Mouse (Mus musculus) liver, embryonic 14.5 days (tissue): ENCODE measurements around the gene Dynlt1f. TPM values are rescaled to one million over a fixed set of nuclear protein-coding genes. Genes with fewer than 3 reads are reported as not detected.
"Not testable (repeated sequence)": the region's sequence is repeated elsewhere in the genome, so short reads cannot be mapped to it uniquely, and the experiment has no call there.

ENCODE experiments used
- ATAC-seq: fragments of 200-750 bp; cut with Nextera tagmentation; 2 replicates; pipeline ENCODE4 v1.8.0; 2017; ENCODE audit warnings: moderate number of reproducible peaks, mild to moderate bottlenecking, moderate library complexity; ENCODE audit not compliant: insufficient read depth
- DNase-seq, 3 experiments: peaks; one replicate each; pipeline ENCODE4 v3.0.0-alpha.2; 2012 to 2013; ENCODE audit warnings: low read depth in 3 of 3, low spot score in 3 of 3
- H3K27ac ChIP-seq: fragments of 300-500 bp; sonication (generic); 2 replicates; pipeline ENCODE4 v1.5.1; 2014; ENCODE audit warnings: moderate library complexity, mild to moderate bottlenecking, control low read depth, inconsistent platforms
- H3K27me3 ChIP-seq: fragments of 300-500 bp; sonication (generic); 2 replicates; pipeline ENCODE4 v1.6.1; 2014; ENCODE audit warnings: mild to moderate bottlenecking, low read length, moderate library complexity; ENCODE audit not compliant: control insufficient read depth, insufficient read depth
- H3K36me3 ChIP-seq: fragments of 300-500 bp; sonication (generic); replicated peaks from 2 replicates; pipeline ENCODE4 v1.6.1; 2014; ENCODE audit warnings: low read depth; ENCODE audit not compliant: control insufficient read depth, insufficient read depth
- H3K4me1 ChIP-seq, 2 experiments: fragments of 200-500 bp in 1 of 2; fragments of 300-500 bp in 1 of 2; sonication (generic) in 1 of 2; replicated peaks; 2 replicates each; pipeline ENCODE4 v1.6.1; 2012 to 2014; ENCODE audit warnings: antibody characterized with exemption in 1 of 2, inconsistent platforms in 1 of 2, low read length in 1 of 2; ENCODE audit not compliant: control insufficient read depth in 2 of 2, insufficient read depth in 2 of 2
- H3K4me2 ChIP-seq: fragments of 300-500 bp; sonication (generic); 2 replicates; pipeline ENCODE4 v1.6.1; 2014; ENCODE audit warnings: low read depth, mild to moderate bottlenecking, control low read depth, moderate library complexity
- H3K4me3 ChIP-seq, 2 experiments: fragments of 200-500 bp in 1 of 2; fragments of 300-500 bp in 1 of 2; sonication (generic) in 1 of 2; 2 replicates each; pipeline ENCODE4 v1.5.1; 2012 to 2014; ENCODE audit warnings: low read depth in 2 of 2, low read length in 2 of 2, mild to moderate bottlenecking in 2 of 2, control low read depth in 1 of 2, inconsistent platforms in 1 of 2, moderate library complexity in 1 of 2; ENCODE audit not compliant: insufficient read depth in 1 of 2
- H3K9ac ChIP-seq: fragments of 300-500 bp; sonication (generic); replicated peaks from 2 replicates; pipeline ENCODE4 v1.6.1; 2014; ENCODE audit warnings: mild to moderate bottlenecking, control low read depth, moderate library complexity
- H3K9me3 ChIP-seq: fragments of 300-500 bp; sonication (generic); 2 replicates; pipeline ENCODE4 v1.6.1; 2016; ENCODE audit warnings: low read length, mixed read lengths; ENCODE audit not compliant: control insufficient read depth
- WGBS: fragments of 180-500 bp; shearing (Covaris S2); extraction: QIAGEN DNeasy Blood & Tissue Kit; methylation state at CpG from one replicate; pipeline ENCODE4 v1.1.7; 2014; ENCODE audit not compliant: insufficient replicate concordance; 5-methylcytosine and 5-hydroxymethylcytosine counted together
- polyA plus RNA-seq, 2 experiments: library from polyadenylated mRNA; depleted of rRNA in 1 of 2; stranded (reverse) in 1 of 2; unstranded in 1 of 2; fragments of >200 nt; fragmentation: Nextera tagmentation in 1 of 2; extraction: Ambion mirVana in 1 of 2; gene quantifications; 2 replicates each; pipeline versions ENCODE4 v1.2.1 to v1.2.3; 2012 to 2014

Gene Dynlt1f
- polyA plus RNA-seq, 2 experiments = 61.5 to 109 TPM

DNA sequence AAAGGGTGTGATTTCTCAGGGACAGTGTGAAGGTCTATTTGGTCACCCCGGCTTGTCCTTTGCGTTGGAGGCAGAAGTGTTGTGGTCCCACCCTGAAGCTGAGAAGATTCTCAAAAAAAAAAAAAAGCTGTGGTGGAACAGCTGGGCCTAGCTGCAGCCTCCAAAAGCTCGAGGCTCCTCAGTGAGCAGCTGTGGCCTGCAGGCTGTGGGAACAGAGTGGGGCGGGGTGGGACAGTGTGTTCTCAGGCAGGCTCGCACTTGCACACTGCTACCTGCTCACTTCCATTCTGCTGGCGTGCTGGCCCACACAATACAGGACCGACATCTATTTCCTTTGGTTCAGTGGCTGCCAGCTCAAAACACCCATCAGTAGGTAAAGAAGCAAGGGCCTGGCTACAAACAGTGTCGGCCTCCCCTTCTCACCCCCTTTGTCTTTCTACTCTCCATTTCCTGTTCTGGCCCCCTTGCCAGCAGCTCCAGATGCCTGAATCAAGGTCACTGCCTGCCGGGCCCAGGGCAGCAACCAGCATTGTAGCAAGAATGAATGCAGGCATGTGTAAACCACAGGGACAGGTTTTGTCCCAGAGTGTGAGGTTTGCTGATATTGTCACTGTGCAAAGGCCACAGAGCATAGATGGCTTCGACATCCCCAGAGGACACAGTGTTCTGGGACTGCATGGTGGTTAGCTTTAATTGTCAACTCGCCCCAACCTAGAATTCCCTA lies 5.6 kb upstream of the Dynlt1f start:
- not testable (repeated sequence) for H3K4me3 ChIP-seq, H3K27me3 ChIP-seq, H3K4me1 ChIP-seq, DNase-seq, ATAC-seq, H3K27ac ChIP-seq, H3K36me3 ChIP-seq, H3K9me3 ChIP-seq, H3K4me2 ChIP-seq, H3K9ac ChIP-seq
- 28% methylated on average over 7 of the region's 11 CpGs for WGBS

- H3K36me3 ChIP-seq, H3K4me1 ChIP-seq, ATAC-seq, H3K4me2 ChIP-seq, H3K27me3 ChIP-seq, DNase-seq, H3K27ac ChIP-seq, H3K9ac ChIP-seq, H3K4me3 ChIP-seq, H3K9me3 ChIP-seq: not testable (repeated sequence)
- 47% methylated on average over 6 of the region's 6 CpGs for WGBS
Measured at GRCm38 (mm10) chr17:6660589-6660988, 4.9 kb upstream of the Dynlt1f start.

- not testable (repeated sequence) for H3K36me3 ChIP-seq, DNase-seq, H3K4me3 ChIP-seq, H3K27me3 ChIP-seq, H3K4me1 ChIP-seq, H3K4me2 ChIP-seq, H3K27ac ChIP-seq, ATAC-seq, H3K9ac ChIP-seq, H3K9me3 ChIP-seq
- WGBS = 24% methylated on average over 3 of the region's 7 CpGs
Measured at GRCm38 (mm10) chr17:6658801-6659200, 3.1 kb upstream of the Dynlt1f start, which contains the start of gene Sytl3. Gene Sytl3 (plus strand): TSS chr17:6659093.

- H3K4me1 ChIP-seq, H3K9me3 ChIP-seq, H3K27me3 ChIP-seq, DNase-seq, H3K36me3 ChIP-seq, H3K9ac ChIP-seq, H3K4me3 ChIP-seq, H3K4me2 ChIP-seq, ATAC-seq, H3K27ac ChIP-seq: not testable (repeated sequence)
- WGBS = 70% methylated on average over 1 of the region's 3 CpGs
Measured at GRCm38 (mm10) chr17:6656471-6656870, 771 bp upstream of the Dynlt1f start.

DNA sequence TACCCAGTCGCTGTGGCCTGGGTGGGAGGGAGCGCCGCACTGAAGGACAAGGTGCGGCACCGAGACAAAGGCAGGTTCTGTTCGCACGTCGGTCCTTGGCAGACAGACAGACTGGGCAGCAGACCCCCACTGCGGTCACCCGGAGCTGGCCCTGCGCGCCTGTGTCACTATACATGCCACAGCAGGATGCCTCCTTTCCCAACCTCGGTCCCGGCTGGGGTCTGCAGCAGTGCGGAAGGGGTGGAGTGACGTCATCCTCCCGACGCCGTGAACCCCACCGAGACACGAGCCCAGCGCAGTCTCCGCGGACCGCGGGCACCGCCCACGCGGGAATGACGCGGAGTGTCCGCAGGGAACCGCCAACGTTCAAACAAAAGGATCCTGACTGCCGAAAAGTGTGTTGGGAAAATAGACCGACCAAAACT lies 601 bp downstream of the Dynlt1f start:
- WGBS = under 1% methylated on average over 32 of the region's 36 CpGs
- H3K9me3 ChIP-seq, H3K27me3 ChIP-seq, H3K36me3 ChIP-seq, H3K27ac ChIP-seq, H3K4me1 ChIP-seq: not testable (repeated sequence)
- DNase-seq = peak; percentile 35 to 55 (median 41)
- peak; percentile 72 for ATAC-seq
- Histone ChIP-seq H3K4me3 (peak overlapping the region; percentile 55 to 66), H3K9ac (peak overlapping the region; percentile 69), H3K4me2 (peak overlapping the region; percentile 73)

- H3K27me3 ChIP-seq, H3K27ac ChIP-seq, H3K4me1 ChIP-seq, H3K9me3 ChIP-seq, H3K36me3 ChIP-seq, H3K4me3 ChIP-seq, DNase-seq, ATAC-seq, H3K4me2 ChIP-seq, H3K9ac ChIP-seq: not testable (repeated sequence)
- WGBS = 69% methylated on average over 4 of the region's 5 CpGs
Measured at GRCm38 (mm10) chr17:6653341-6653946, 2.3 kb downstream of the Dynlt1f start.

DNA sequence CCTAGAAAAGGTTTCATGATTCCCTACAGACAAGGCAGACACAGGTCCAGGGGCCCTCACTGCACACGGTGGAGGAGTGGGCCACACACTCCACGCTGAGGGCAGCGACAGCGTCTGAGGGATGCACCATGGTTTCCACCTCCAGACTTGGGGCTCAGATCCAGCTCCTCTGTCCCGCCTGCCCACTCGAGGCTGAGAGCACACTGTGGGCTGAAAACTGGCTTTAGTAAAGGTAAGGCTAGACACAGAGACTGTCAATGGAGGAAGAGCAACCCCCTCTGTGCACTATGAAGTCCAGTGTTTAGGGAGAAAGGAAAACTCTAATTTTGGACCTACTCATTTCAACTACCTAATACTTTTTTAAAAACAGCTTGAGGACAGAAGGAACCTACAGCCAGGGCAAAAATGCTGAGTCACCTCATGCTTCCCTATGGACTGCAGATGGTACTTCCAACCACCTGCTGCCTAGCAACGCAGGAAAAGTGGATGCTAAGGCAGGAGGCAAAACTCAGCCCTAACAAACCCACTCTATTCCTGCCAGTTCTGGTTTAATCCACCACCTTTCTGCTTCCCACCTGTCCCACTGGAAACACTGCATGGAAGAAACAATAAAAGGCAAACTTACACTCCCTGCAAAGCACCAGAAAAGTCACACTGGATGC lies 4.7 kb downstream of the Dynlt1f start:
- H3K4me2 ChIP-seq, H3K4me3 ChIP-seq, ATAC-seq, H3K9me3 ChIP-seq, H3K4me1 ChIP-seq, H3K9ac ChIP-seq, H3K27ac ChIP-seq, H3K36me3 ChIP-seq, DNase-seq, H3K27me3 ChIP-seq: not testable (repeated sequence)
- WGBS = 88% methylated on average over 5 of the region's 7 CpGs

DNA sequence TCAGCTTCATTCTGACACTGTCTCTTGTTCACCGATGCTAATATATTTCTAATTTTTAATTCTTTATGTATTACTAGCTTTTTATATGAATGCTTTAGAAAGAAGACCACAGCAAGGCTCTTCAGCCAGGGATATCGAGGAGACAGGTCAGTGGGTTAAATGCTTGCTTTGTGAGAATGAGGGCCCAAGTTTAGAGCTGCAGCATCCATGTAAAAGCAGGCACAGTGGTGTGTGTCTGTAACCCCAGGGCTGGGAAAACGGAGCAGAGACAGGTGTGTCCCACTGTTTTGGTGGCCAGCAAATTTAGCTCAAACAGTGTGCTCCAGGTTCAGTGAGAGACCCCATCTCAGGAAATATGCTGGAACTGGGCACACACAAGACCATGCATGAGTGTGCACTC lies 8.2 kb downstream of the Dynlt1f start:
- H3K4me1 ChIP-seq, H3K27me3 ChIP-seq, H3K27ac ChIP-seq, ATAC-seq, H3K9ac ChIP-seq, H3K9me3 ChIP-seq, H3K4me3 ChIP-seq, H3K4me2 ChIP-seq, H3K36me3 ChIP-seq, DNase-seq: not testable (repeated sequence)
- WGBS = 82% methylated on average over 3 of the region's 3 CpGs
